Mouse (Mus musculus) MEL (cell line): ENCODE results near the gene Gm17535. TPM values are rescaled to one million over a fixed set of nuclear protein-coding genes. Genes with fewer than 3 reads are reported as not detected.
"Not testable (repeated sequence)": the region's sequence is repeated elsewhere in the genome, so short reads cannot be mapped to it uniquely, and the experiment has no call there.

Source experiments
- DNase-seq: peaks from one replicate; pipeline ENCODE4 v3.0.0; 2011; ENCODE audit warnings: low read depth, low spot score
- H3K27ac ChIP-seq: 2 replicates; pipeline ENCODE4 v1.5.1; 2012; ENCODE audit warnings: low read depth, mild to moderate bottlenecking, control low read depth, low read length, moderate library complexity; ENCODE audit not compliant: control insufficient read depth
- H3K27me3 ChIP-seq, 2 experiments: fragments of 150-350 bp in 1 of 2; sonication (generic) in 1 of 2; 2 replicates each; pipeline ENCODE4 v1.6.1; 2012; ENCODE audit warnings: low read length in 2 of 2, mild to moderate bottlenecking in 2 of 2, improper control_type of control experiment in 1 of 2, moderate library complexity in 1 of 2; ENCODE audit not compliant: insufficient read depth in 2 of 2, control insufficient read depth in 1 of 2
- H3K36me3 ChIP-seq, 2 experiments: 2 replicates each; pipeline ENCODE4 v1.6.1; 2012 to 2014; ENCODE audit warnings: low read length in 2 of 2, improper control_type of control experiment in 1 of 2, inconsistent platforms in 1 of 2, mild to moderate bottlenecking in 1 of 2; ENCODE audit not compliant: insufficient read depth in 2 of 2, control insufficient read depth in 1 of 2
- H3K4me1 ChIP-seq, 2 experiments: fragments of 150-350 bp in 1 of 2; sonication (generic) in 1 of 2; 2 replicates each; pipeline ENCODE4 v1.6.1; 2012; ENCODE audit warnings: low read length in 2 of 2, improper control_type of control experiment in 1 of 2, mild to moderate bottlenecking in 1 of 2; ENCODE audit not compliant: insufficient read depth in 2 of 2, control insufficient read depth in 1 of 2
- H3K4me3 ChIP-seq, 2 experiments: fragments of 150-350 bp in 1 of 2; sonication (generic) in 1 of 2; 2 replicates each; pipeline ENCODE4 v1.5.1; 2012; ENCODE audit warnings: low read depth in 2 of 2, low read length in 2 of 2, mild to moderate bottlenecking in 2 of 2, moderate library complexity in 2 of 2, control low read depth in 1 of 2, improper control_type of control experiment in 1 of 2; ENCODE audit not compliant: control insufficient read depth in 1 of 2, insufficient read depth in 1 of 2
- H3K79me2 ChIP-seq: 2 replicates; pipeline ENCODE4 v1.6.1; 2012; ENCODE audit warnings: mild to moderate bottlenecking, low read length, moderate library complexity; ENCODE audit not compliant: control insufficient read depth, poor library complexity, insufficient read depth
- H3K9ac ChIP-seq: 2 replicates; pipeline ENCODE4 v1.6.1; 2012; ENCODE audit warnings: low read depth, mild to moderate bottlenecking, control low read depth, low read length, moderate library complexity; ENCODE audit not compliant: control insufficient read depth, poor library complexity, severe bottlenecking
- H3K9me3 ChIP-seq: fragments of 150-350 bp; sonication (generic); replicated peaks from 2 replicates; pipeline ENCODE4 v1.6.1; 2012; ENCODE audit warnings: mild to moderate bottlenecking, low read length, improper control_type of control experiment, moderate library complexity; ENCODE audit not compliant: insufficient read depth
- polyA plus RNA-seq, 2 experiments: library from polyadenylated mRNA; stranded (reverse) in 1 of 2; unstranded in 1 of 2; fragments of >175 nt in 1 of 2; fragments of >200 nt in 1 of 2; gene quantifications; 2 replicates each; pipeline versions ENCODE4 v1.2.1 to v1.2.4; 2012; ENCODE audit warnings: low replicate concordance in 2 of 2, low read depth in 1 of 2; ENCODE audit not compliant: insufficient read length in 2 of 2, insufficient read depth in 1 of 2, missing spikeins in 1 of 2
- total RNA-seq: library from RNA; depleted of rRNA; stranded (reverse); fragments of 300-350 nt; gene quantifications from 2 replicates; pipeline ENCODE4 v1.2.3, GENCODE M21; 2012

Gene Gm17535
- total and polyA plus RNA-seq, 3 experiments: not detected

- H3K36me3 ChIP-seq, H3K27me3 ChIP-seq, H3K9me3 ChIP-seq, DNase-seq, H3K27ac ChIP-seq, H3K9ac ChIP-seq, H3K4me1 ChIP-seq, H3K4me3 ChIP-seq, H3K79me2 ChIP-seq: not testable (repeated sequence)
Observed at GRCm38 (mm10) chr9:3018944-3019343, 15.5 kb upstream of the Gm17535 start.

- H3K79me2 ChIP-seq, H3K4me3 ChIP-seq, H3K36me3 ChIP-seq, H3K27me3 ChIP-seq, H3K27ac ChIP-seq, DNase-seq, H3K4me1 ChIP-seq, H3K9me3 ChIP-seq, H3K9ac ChIP-seq: not testable (repeated sequence)
Observed at GRCm38 (mm10) chr9:3019835-3020727, 14.3 kb upstream of the Gm17535 start.

- not testable (repeated sequence) for H3K9me3 ChIP-seq, H3K27ac ChIP-seq, H3K4me1 ChIP-seq, H3K79me2 ChIP-seq, H3K36me3 ChIP-seq, H3K4me3 ChIP-seq, H3K9ac ChIP-seq, H3K27me3 ChIP-seq
- DNase-seq: peak; percentile 70
Observed at GRCm38 (mm10) chr9:3022316-3023008, 11.9 kb upstream of the Gm17535 start.

GRCm38 (mm10) chr9:3023312-3023984, 11.0 kb upstream of the Gm17535 start, which contains the start of gene Gm10718:
Gm10718 (plus strand) TSS chr9:3023547.
- H3K9me3 ChIP-seq, H3K36me3 ChIP-seq, H3K9ac ChIP-seq, DNase-seq, H3K4me3 ChIP-seq, H3K27ac ChIP-seq, H3K4me1 ChIP-seq, H3K27me3 ChIP-seq, H3K79me2 ChIP-seq: not testable (repeated sequence)

- not testable (repeated sequence) for H3K9ac ChIP-seq, H3K27ac ChIP-seq, H3K9me3 ChIP-seq, H3K36me3 ChIP-seq, H3K4me3 ChIP-seq, H3K79me2 ChIP-seq, DNase-seq, H3K27me3 ChIP-seq, H3K4me1 ChIP-seq
Observed at GRCm38 (mm10) chr9:3023985-3024648, 10.3 kb upstream of the Gm17535 start.

GRCm38 (mm10) chr9:3024912-3025467, 9.4 kb upstream of the Gm17535 start, which contains the start of gene Gm10717:
Gm10717 (plus strand) TSS chr9:3025417.
- not testable (repeated sequence) for DNase-seq, H3K27ac ChIP-seq, H3K4me3 ChIP-seq, H3K9me3 ChIP-seq, H3K79me2 ChIP-seq, H3K27me3 ChIP-seq, H3K36me3 ChIP-seq, H3K9ac ChIP-seq, H3K4me1 ChIP-seq
